Mouse (Mus musculus) lung, postnatal 0 days (tissue): Measurements from ENCODE around the gene Pip5k1b. TPM values are rescaled to one million over a fixed set of nuclear protein-coding genes. Genes with fewer than 3 reads are reported as not detected.

Experiments
- ATAC-seq: fragments of 200-750 bp; cut with Nextera tagmentation; 2 replicates; pipeline ENCODE4 v1.8.0; 2017; ENCODE audit warnings: moderate library complexity
- DNase-seq: peaks from one replicate; pipeline ENCODE4 v3.0.0-alpha.2; 2016; ENCODE audit warnings: low spot score
- H3K27ac ChIP-seq: fragments of 300-500 bp; sonication (generic); 2 replicates; pipeline ENCODE4 v1.5.1; 2014; ENCODE audit warnings: antibody characterized with exemption, mild to moderate bottlenecking, low read length, mixed read lengths
- H3K27me3 ChIP-seq: fragments of 300-500 bp; sonication (generic); replicated peaks from 2 replicates; pipeline ENCODE4 v1.6.1; 2014; ENCODE audit warnings: low read length, mixed read lengths; ENCODE audit not compliant: insufficient read depth
- H3K36me3 ChIP-seq: fragments of 300-500 bp; sonication (generic); 2 replicates; pipeline ENCODE4 v1.6.1; 2014; ENCODE audit warnings: low read length, mixed read lengths; ENCODE audit not compliant: insufficient read depth
- H3K4me1 ChIP-seq: fragments of 300-500 bp; sonication (generic); 2 replicates; pipeline ENCODE4 v1.6.1; 2014; ENCODE audit warnings: antibody characterized with exemption, low read depth, low read length, mixed read lengths; ENCODE audit not compliant: insufficient read depth
- H3K4me2 ChIP-seq: fragments of 300-500 bp; sonication (generic); replicated peaks from 2 replicates; pipeline ENCODE4 v1.6.1; 2014; ENCODE audit warnings: low read depth, mild to moderate bottlenecking, low read length, moderate library complexity, mixed read lengths
- H3K4me3 ChIP-seq: fragments of 300-500 bp; sonication (generic); 2 replicates; pipeline ENCODE4 v1.5.1; 2014; ENCODE audit warnings: low read depth, low read length
- H3K9ac ChIP-seq: fragments of 300-500 bp; sonication (generic); replicated peaks from 2 replicates; pipeline ENCODE4 v1.6.1; 2014; ENCODE audit warnings: low read depth, mild to moderate bottlenecking
- H3K9me3 ChIP-seq: fragments of 300-500 bp; sonication (generic); 2 replicates; pipeline ENCODE4 v1.6.1; 2016; ENCODE audit warnings: low read length, mixed read lengths
- CTCF ChIP-seq: IDR thresholded peaks from 2 replicates; pipeline ENCODE4 v1.5.1; 2016; ENCODE audit warnings: antibody characterized with exemption, mild to moderate bottlenecking
- EP300 ChIP-seq: IDR thresholded peaks from 2 replicates; pipeline ENCODE4 v1.6.1; 2016; ENCODE audit warnings: antibody characterized with exemption, mild to moderate bottlenecking, control low read depth
- WGBS: fragments of 180-500 bp; shearing (Covaris S2); extraction: QIAGEN DNeasy Blood & Tissue Kit; methylation state at CpG from one replicate; pipeline ENCODE4 v1.1.7; 2014; 5-methylcytosine and 5-hydroxymethylcytosine counted together
- polyA plus RNA-seq: library from polyadenylated mRNA; unstranded; fragments of >200 nt; fragmentation: Nextera tagmentation; extraction: Ambion mirVana; gene quantifications from 2 replicates; pipeline ENCODE4 v1.2.1, GENCODE M21; 2015

Gene Pip5k1b
- polyA plus RNA-seq, 1 experiment from 2014 or later = 14.5 TPM

- ATAC-seq = no peak
- 89% methylated on average over 14 of the region's 14 CpGs for WGBS
- H3K36me3 ChIP-seq = no peaks in the 10 kb centered on the region
Observed at GRCm38 (mm10) chr19:24262736-24263135, 292.9 kb downstream of the Pip5k1b start.

DNA sequence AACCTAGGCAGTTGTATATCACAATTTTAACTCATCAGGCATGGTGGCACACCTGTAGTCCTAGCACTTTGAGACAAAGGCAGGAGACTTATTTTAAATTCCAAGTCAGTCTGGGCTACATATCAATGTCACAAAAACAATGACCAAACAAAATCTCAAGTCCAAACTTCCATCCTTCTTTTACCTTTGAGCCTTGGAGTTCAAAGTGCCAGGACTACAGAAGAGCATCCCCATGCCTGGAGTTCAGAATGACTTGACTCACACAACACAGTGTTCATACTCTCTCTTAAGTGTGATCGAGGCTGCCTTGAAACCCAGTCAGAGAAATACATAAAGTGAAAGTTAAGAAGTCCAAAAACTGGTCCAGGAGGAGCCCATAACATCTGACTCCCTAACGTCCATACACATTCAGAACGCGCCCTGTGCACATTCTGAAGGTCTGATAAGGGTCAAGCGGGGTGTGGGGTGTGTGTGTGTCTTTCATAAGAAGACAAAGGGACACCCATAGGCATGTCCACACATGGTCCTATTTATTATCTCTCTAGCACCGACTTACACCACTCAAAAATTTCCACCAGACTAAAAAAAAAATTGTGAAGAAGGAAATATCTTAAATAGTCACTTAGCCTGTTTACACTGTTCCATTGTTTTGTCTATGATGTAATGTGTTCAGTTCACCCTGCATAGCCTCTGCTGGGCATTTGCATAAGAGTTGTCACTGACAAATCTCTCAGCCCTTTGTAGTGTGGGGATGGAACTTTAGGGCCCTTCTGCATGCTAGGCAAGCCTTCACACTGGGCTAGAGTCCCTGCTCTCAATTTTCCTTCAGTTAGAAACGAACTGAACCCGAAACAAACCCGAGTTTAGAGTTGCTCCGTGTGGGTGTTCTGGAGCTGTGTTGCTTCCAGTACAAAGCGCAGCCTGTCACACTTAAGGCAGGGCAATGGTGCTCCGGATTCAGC is 296.0 kb downstream of the Pip5k1b start:
- Histone ChIP-seq H3K9me3 (no peaks in the 10 kb centered on the region), H3K27ac (peak overlapping the region; percentile 72), H3K27me3 (no peaks in the 10 kb centered on the region), H3K9ac (no peak overlapping the region), H3K4me1 (peaks cover 12% of the 10 kb centered on the region; the same call in 1 of the 2 replicates), H3K4me3 (no peak overlapping the region), H3K36me3 (no peaks in the 10 kb centered on the region), H3K4me2 (no peak overlapping the region)
- 44% methylated on average over 12 of the region's 12 CpGs for WGBS
- peak; percentile 65 for DNase-seq
- peak; percentile 87 for ATAC-seq
- TF ChIP-seq EP300 (peak; percentile 85), CTCF (no peak)

More at GRCm38 (mm10) chr19:24262736-24263135, 292.9 kb downstream of the Pip5k1b start:
- Histone ChIP-seq H3K4me1 (peaks cover 12% of the 10 kb centered on the region; the same call in 1 of the 2 replicates), H3K27ac (no peak overlapping the region), H3K27me3 (no peaks in the 10 kb centered on the region), H3K4me2 (no peak overlapping the region), H3K4me3 (no peak overlapping the region), H3K9ac (no peak overlapping the region), H3K9me3 (no peaks in the 10 kb centered on the region)
- no peak for TF ChIP-seq EP300
- TF ChIP-seq CTCF = no peak
- DNase-seq = no peak

GRCm38 (mm10) chr19:24258368-24258767 is 297.3 kb downstream of the Pip5k1b start:
- H3K4me1 ChIP-seq = peaks cover 12% of the 10 kb centered on the region; the same call in 1 of the 2 replicates
- no peak overlapping the region for H3K4me3 ChIP-seq
- H3K4me2 ChIP-seq = no peak overlapping the region
- H3K36me3 ChIP-seq = no peaks in the 10 kb centered on the region
- ATAC-seq (peak; percentile 65), DNase-seq (peak; percentile 78)
- TF ChIP-seq CTCF (no peak), EP300 (peak; percentile 88)
- no peaks in the 10 kb centered on the region for H3K27me3 ChIP-seq
- H3K9ac ChIP-seq = no peak overlapping the region
- H3K9me3 ChIP-seq = no peaks in the 10 kb centered on the region
- peak overlapping the region; percentile 22 for H3K27ac ChIP-seq
- 5% methylated on average over 5 of the region's 5 CpGs for WGBS

- Histone ChIP-seq H3K27me3 (no peaks in the 10 kb centered on the region), H3K36me3 (no peaks in the 10 kb centered on the region), H3K9me3 (no peaks in the 10 kb centered on the region), H3K9ac (no peak overlapping the region), H3K4me3 (no peak overlapping the region), H3K4me2 (no peak overlapping the region), H3K4me1 (peaks cover 12% of the 10 kb centered on the region; the same call in 1 of the 2 replicates), H3K27ac (peak overlapping the region; percentile 22)
- DNase-seq = peak; percentile 52
- 53% methylated on average over 6 of the region's 6 CpGs for WGBS
- ATAC-seq = peak; percentile 67
- no peak for TF ChIP-seq CTCF
- no peak for TF ChIP-seq EP300
Observed at GRCm38 (mm10) chr19:24257962-24258361, 297.7 kb downstream of the Pip5k1b start.

DNA sequence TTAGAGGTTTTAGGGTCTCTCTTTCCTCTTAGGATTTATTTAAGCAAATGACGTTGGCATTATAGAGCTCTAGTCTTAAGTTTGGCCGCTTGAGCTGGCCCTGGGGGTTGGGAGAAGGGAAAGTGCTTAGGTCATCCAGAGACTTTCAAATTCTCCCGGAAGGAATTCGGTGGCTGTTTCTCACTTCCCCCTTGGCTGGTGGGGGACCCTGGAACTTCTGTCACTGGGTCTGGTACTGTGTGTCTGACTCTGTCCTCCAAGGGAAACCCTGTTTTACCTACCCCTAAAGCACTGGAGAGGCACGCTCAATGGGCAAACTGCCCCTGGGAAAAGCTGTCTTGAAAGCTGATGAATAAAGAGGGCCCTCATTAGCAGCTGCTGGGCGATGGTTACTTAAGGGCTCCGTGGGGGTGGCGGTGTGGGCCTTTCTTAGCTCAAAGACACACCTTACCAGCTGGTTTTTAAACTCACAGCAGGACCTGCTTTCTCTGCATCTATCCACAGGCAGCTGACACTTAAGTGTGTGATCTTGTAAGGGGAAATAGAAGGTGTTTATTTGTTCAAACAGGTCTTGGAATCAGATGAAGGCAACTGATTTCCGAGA is 301.9 kb downstream of the Pip5k1b start:
- no peak; the same call in 1 of the 2 replicates for ATAC-seq

DNA sequence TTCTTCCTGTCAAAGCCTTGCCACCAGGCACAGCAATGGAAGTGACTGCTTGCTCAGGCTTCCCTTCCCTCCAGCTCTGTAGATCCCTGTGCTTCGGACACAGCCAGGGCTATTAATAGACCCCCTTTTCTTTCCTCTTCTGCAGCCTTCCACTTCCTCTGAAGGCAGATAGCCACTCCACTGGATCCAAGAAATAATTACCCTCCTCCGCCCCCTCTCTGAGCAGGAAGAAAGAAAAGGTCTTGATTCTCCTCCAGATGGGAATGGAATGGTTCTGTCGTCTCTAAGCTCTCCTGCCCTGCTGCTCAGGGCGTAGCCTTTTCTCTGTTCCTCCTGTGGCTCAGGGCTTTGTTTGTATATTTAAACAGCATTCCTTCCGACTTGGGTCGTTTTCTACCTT is 303.8 kb downstream of the Pip5k1b start:
- Histone ChIP-seq H3K4me2 (peak overlapping the region; percentile 19; the same call in 1 of the 2 replicates), H3K27ac (peak overlapping the region; percentile 43; the same call in 1 of the 2 replicates), H3K9ac (no peak overlapping the region), H3K4me1 (peaks cover 5% of the 10 kb centered on the region), H3K36me3 (no peaks in the 10 kb centered on the region), H3K9me3 (no peaks in the 10 kb centered on the region), H3K27me3 (no peaks in the 10 kb centered on the region), H3K4me3 (no peak overlapping the region)
- TF ChIP-seq EP300 (peak; percentile 43), CTCF (no peak)
- peak; percentile 55 for DNase-seq
- ATAC-seq = peak; percentile 74
- WGBS = 6% methylated on average over 6 of the region's 6 CpGs

More for the DNA sequence above, 301.9 kb downstream of the Pip5k1b start:
- H3K4me2 ChIP-seq = no peak overlapping the region
- DNase-seq = no peak
- no peaks in the 10 kb centered on the region for H3K36me3 ChIP-seq
- WGBS = 18% methylated on average over 9 of the region's 9 CpGs
- H3K4me1 ChIP-seq = peaks cover 7% of the 10 kb centered on the region
- H3K4me3 ChIP-seq = no peak overlapping the region
- no peaks in the 10 kb centered on the region for H3K9me3 ChIP-seq
- H3K27ac ChIP-seq = no peak overlapping the region
- TF ChIP-seq EP300 (no peak), CTCF (no peak)
- no peak overlapping the region for H3K9ac ChIP-seq
- no peaks in the 10 kb centered on the region for H3K27me3 ChIP-seq

Other genes with a start within 250 kb of the Pip5k1b start
- gene Fam122a, start 78.5 kb downstream of the Pip5k1b start, polyA plus RNA-seq = 47.8 and 48.6 TPM in 2 replicates
- gene Tmem252, start 118.1 kb upstream of the Pip5k1b start, polyA plus RNA-seq = 4.5 and 6.2 TPM in 2 replicates